Mouse (Mus musculus) liver, embryonic 18 days (tissue): Measurements from ENCODE around the gene Olfr690. TPM values are rescaled to one million over a fixed set of nuclear protein-coding genes. Genes with fewer than 3 reads are reported as not detected.

Experiments used
- polyA plus RNA-seq: library from polyadenylated mRNA; depleted of rRNA; stranded (reverse); fragments of >200 nt; gene quantifications from 2 replicates; pipeline ENCODE4 v1.2.3, GENCODE M21; 2012; rRNA removed

Gene Olfr690
- not detected in 2 replicates for polyA plus RNA-seq

GRCm38 (mm10) chr7:105334004-105334403 is at the start of gene Olfr690:
Olfr690 (minus strand) TSS chr7:105334104.

GRCm38 (mm10) chr7:105374866-105375265 is 41.0 kb upstream of the Olfr690 start, which contains the start of gene Gm5901:
Gm5901 (plus strand) TSS chr7:105375038.

GRCm38 (mm10) chr7:105367930-105368329 is 34.0 kb upstream of the Olfr690 start, which contains the start of gene Olfr692:
Olfr692 (plus strand) TSS chr7:105368230.

GRCm38 (mm10) chr7:105342170-105342569 is 8.3 kb upstream of the Olfr690 start, which contains the start of gene Olfr691:
Olfr691 (minus strand) TSS chr7:105342270.

GRCm38 (mm10) chr7:105310865-105311264 is 23.0 kb downstream of the Olfr690 start, which contains the start of gene Olfr689:
Olfr689 (plus strand) TSS chr7:105311165.

GRCm38 (mm10) chr7:105287795-105288194 is 46.1 kb downstream of the Olfr690 start, which contains the start of gene Olfr688:
Olfr688 (plus strand) TSS chr7:105288095.

Other genes starting within 250 kb of the Olfr690 start
- not detected in 2 replicates for gene Olfr680-ps1, start 241.3 kb downstream of the Olfr690 start, polyA plus RNA-seq
- not detected in 2 replicates for gene Olfr681, start 217.3 kb downstream of the Olfr690 start, polyA plus RNA-seq
- not detected in 2 replicates for gene Olfr683, start 187.1 kb downstream of the Olfr690 start, polyA plus RNA-seq
- not detected in 2 replicates for gene Olfr684, start 170.5 kb downstream of the Olfr690 start, polyA plus RNA-seq
- not detected in 2 replicates for gene Olfr685, start 148.1 kb downstream of the Olfr690 start, polyA plus RNA-seq
- not detected in 2 replicates for gene Olfr686, start 126.6 kb downstream of the Olfr690 start, polyA plus RNA-seq
- not detected in 2 replicates for gene Olfr688, start 46.0 kb downstream of the Olfr690 start, polyA plus RNA-seq
- gene Olfr689, start 22.9 kb downstream of the Olfr690 start, polyA plus RNA-seq: not detected in 2 replicates
- not detected in 2 replicates for gene Olfr691, start 8.2 kb upstream of the Olfr690 start, polyA plus RNA-seq
- not detected in 2 replicates for gene Olfr692, start 34.1 kb upstream of the Olfr690 start, polyA plus RNA-seq
- not detected in 2 replicates for gene Gm5901, start 40.9 kb upstream of the Olfr690 start, polyA plus RNA-seq
- 11.2 and 15.3 TPM in 2 replicates for gene Fam160a2, start 66.0 kb upstream of the Olfr690 start, polyA plus RNA-seq
- gene Cnga4, start 70.5 kb upstream of the Olfr690 start, polyA plus RNA-seq: 0.02 and 0.04 TPM in 2 replicates
- gene Cckbr, start 91.6 kb upstream of the Olfr690 start, polyA plus RNA-seq: not detected in 2 replicates
- 4.1 and 4.9 TPM in 2 replicates for gene Cavin3, start 148.2 kb upstream of the Olfr690 start, polyA plus RNA-seq
- gene Smpd1, start 220.3 kb upstream of the Olfr690 start, polyA plus RNA-seq: 12.1 and 14.5 TPM in 2 replicates
- 1.8 and 2.2 TPM in 2 replicates for gene Apbb1, start 247.5 kb upstream of the Olfr690 start, polyA plus RNA-seq